Mouse (Mus musculus): ENCODE results near the gene Filip1.

Gene Filip1

DNA sequence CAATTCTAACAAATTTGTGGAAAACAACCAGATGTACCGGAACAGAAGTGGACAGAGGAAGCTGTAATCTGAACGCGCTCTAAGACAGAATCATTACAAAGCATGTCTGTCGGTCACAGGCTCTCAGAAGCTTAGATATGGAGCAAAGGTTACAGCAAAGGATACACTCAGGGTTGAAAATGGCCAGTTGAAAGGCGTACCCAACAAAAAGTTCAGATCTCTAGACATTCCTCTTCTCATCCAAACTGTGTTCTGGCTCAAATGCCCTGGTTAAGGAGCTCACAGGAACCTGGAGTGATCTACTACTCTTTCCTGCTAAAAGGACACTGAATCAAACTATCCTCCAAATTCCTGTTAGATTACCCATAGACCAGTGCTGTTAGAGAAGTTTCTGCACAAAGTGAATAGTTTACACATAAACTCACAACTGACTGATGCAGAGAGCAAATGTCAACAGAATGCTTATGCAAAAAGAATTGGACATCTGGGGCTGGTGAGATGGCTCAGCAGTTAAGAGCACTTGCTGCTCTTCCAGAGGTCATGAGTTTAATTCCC lies 245.6 kb downstream of the Filip1 start:
- Histone ChIP-seq H3K27me3 (ENCODE audit: insufficient read depth, low read length) (no peaks in the 10 kb centered on the region), H3K9me3 (ENCODE audit: low read length) (no peaks in the 10 kb centered on the region), H3K4me1 (replicated peaks; ENCODE audit: low read depth, low read length) (no peaks in the 10 kb centered on the region), H3K36me3 (ENCODE audit: insufficient read depth, low read length) (no peaks in the 10 kb centered on the region), H3K4me3 (replicated peaks; ENCODE audit: low read length) (no peak overlapping the region)
- TF ChIP-seq POU5F1 (IDR thresholded peaks at IDR 0.05; ENCODE audit: borderline replicate concordance, low read length) (no peak), CTCF (conservative IDR thresholded peaks at IDR 0.05; ENCODE audit: low read length) (no peak), NANOG (IDR thresholded peaks at IDR 0.05; ENCODE audit: borderline replicate concordance, low read length) (no peak)

DNA sequence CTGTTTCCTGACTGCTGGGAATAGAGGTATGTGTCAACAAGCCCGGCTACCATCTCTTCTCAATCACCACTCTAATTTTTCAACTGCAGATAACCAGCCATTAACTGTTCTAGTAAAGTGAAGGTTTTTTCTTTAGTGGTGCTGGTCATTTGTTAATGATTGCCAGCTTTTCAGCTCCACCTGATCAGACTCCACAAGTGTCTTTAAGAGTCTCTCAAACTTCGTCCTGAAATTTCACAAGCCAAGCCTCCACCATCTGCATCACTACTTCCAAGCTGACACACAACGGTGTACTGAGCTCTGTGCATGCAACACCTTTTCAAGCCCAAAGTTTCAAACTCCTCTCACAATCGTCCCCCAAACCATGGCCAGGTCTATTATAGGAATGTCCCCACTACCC lies 247.3 kb downstream of the Filip1 start:
- H3K27me3 ChIP-seq (ENCODE audit: insufficient read depth, low read length): no peaks in the 10 kb centered on the region
- no peaks in the 10 kb centered on the region for H3K36me3 ChIP-seq (ENCODE audit: insufficient read depth, low read length)
- peaks cover 1% of the 10 kb centered on the region for H3K4me1 ChIP-seq (replicated peaks; ENCODE audit: low read depth, low read length)
- no peak for TF ChIP-seq NANOG (IDR thresholded peaks at IDR 0.05; ENCODE audit: borderline replicate concordance, low read length)
- TF ChIP-seq CTCF (conservative IDR thresholded peaks at IDR 0.05; ENCODE audit: low read length): no peak
- no peak for TF ChIP-seq POU5F1 (IDR thresholded peaks at IDR 0.05; ENCODE audit: borderline replicate concordance, low read length)
- H3K4me3 ChIP-seq (replicated peaks; ENCODE audit: low read length): no peak overlapping the region
- no peaks in the 10 kb centered on the region for H3K9me3 ChIP-seq (ENCODE audit: low read length)
